9 mouse cellular contexts compared by ENCODE assay signal in the genomic region with DNA sequence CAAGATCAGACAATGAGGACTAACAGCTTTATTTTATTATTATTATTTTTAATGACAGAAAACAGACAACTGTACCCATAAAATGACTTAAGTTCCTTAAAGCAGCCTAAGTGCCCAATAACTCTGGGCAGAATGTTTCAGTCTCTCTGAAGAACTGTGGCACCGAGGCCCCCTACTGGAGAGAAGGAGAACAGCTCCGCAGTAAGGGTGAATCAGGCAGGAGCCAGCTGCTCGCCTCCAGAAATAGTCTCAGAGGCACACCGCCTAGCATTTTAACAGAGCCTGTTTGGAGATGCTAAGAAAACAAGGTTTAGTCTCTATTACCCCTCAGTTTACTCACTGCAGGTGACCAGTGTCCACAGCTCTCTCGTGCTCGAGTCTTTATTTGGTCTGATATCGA.
DNase-seq lines count a peak whose midpoint lies in the region; ATAC-seq and TF ChIP-seq lines count a peak whose summit lies in the region.
"Had no signal": no experiment of that assay in that cellular context is flagged by ENCODE, and none has a peak within 500 bp of the region (broad histone marks: within the 10 kb centered on the region; RNA-seq: fewer than 3 reads in every experiment).

No protein-coding gene starts in this region.

- H3K4me3 ChIP-seq in limb, embryonic 14.5 days (replicated peaks; ENCODE audit: low read length), result no peak overlapping the region
- H3K4me3 ChIP-seq: liver, embryonic 15.5 days had no signal

- ATAC-seq in frontal cortex, adult (ENCODE audit: low TSS enrichment), result peak; percentile 97
- peak; percentile 60; the same call in 1 of the 2 replicates for ATAC-seq in limb, embryonic 14.5 days (ENCODE audit: low FRiP score, low read depth)

- H3K27ac ChIP-seq in limb, embryonic 14.5 days (replicated peaks; ENCODE audit: low read depth, low read length), result no peak overlapping the region
- H3K27ac ChIP-seq: liver, embryonic 15.5 days had no signal

- TF ChIP-seq POLR2A in limb, embryonic 14.5 days (IDR thresholded peaks at IDR 0.05; ENCODE audit: borderline replicate concordance, extremely low read depth, insufficient read depth, insufficient read length), result no peak

- no peak overlapping the region for H3K4me2 ChIP-seq in limb, embryonic 14.5 days (replicated peaks; ENCODE audit: low read depth, low read length, severe bottlenecking)
- H3K4me2 ChIP-seq: liver, embryonic 15.5 days had no signal

- DNase-seq in A20 (ENCODE audit: low read depth, low spot score) (peak; percentile 81), ES-CJ7 (ENCODE audit: low read depth, low spot score) (peak; percentile 58)
- peak; percentile 11 for DNase-seq in cerebellum, adult 11-12 months
- peak; percentile 67 for DNase-seq in kidney, adult 9 months
- peak; percentile 69 for DNase-seq in limb, embryonic 14.5 days (ENCODE audit: low spot score)
- DNase-seq in retina, embryonic 14.5 days (ENCODE audit: low spot score), result peak; percentile 87
- DNase-seq in urinary bladder, postnatal 4 days (ENCODE audit: low spot score in 2 of 2), result peak; percentile 47 to 71

- no peaks in the 10 kb centered on the region; the same call in 1 of the 2 replicates for H3K4me1 ChIP-seq in limb, embryonic 14.5 days (ENCODE audit: control insufficient read depth, insufficient read depth, low read length)

- H3K9me3 ChIP-seq in limb, embryonic 14.5 days (ENCODE audit: control insufficient read depth, low read length), result no peaks in the 10 kb centered on the region
- H3K9me3 ChIP-seq: liver, embryonic 15.5 days had no signal

- 26% methylated on average over 7 of the region's 7 CpGs for WGBS in limb, embryonic 14.5 days

- no peak overlapping the region for H3K9ac ChIP-seq in limb, embryonic 14.5 days (ENCODE audit: low read depth, low read length, severe bottlenecking)
- H3K9ac ChIP-seq: liver, embryonic 15.5 days had no signal

- H3K36me3 ChIP-seq in limb, embryonic 14.5 days (ENCODE audit: control insufficient read depth, insufficient read depth, low read length), result no peaks in the 10 kb centered on the region
- H3K36me3 ChIP-seq: liver, embryonic 15.5 days had no signal

- no peaks in the 10 kb centered on the region for H3K27me3 ChIP-seq in limb, embryonic 14.5 days (ENCODE audit: control insufficient read depth, insufficient read depth, low read length)

Comparison
In these comparisons a context has a peak if more than half of its experiments do, and no peak if none do; other contexts are left out.
1. DNase-seq: peak in every context shown above with its lines; median percentile 87 in retina, embryonic 14.5 days; 81 in A20; 69 in limb, embryonic 14.5 days; 67 in kidney, adult 9 months; 59 in urinary bladder, postnatal 4 days; 58 in ES-CJ7; 11 in cerebellum, adult 11-12 months.